Mouse (Mus musculus): Measurements from ENCODE around the gene Vmn2r76.

- TF ChIP-seq CTCF (IDR thresholded peaks at IDR 0.05; ENCODE audit: extremely low read depth, insufficient read length, insufficient replicate concordance, low read depth, low read length) (no peak), POLR2A (IDR thresholded peaks at IDR 0.05; ENCODE audit: low read depth, low read length) (no peak)
Observed at GRCm38 (mm10) chr7:86211345-86211744, 34.8 kb downstream of the Vmn2r76 start.
